Mouse (Mus musculus): Measurements from ENCODE around the gene Glt8d1. TPM values are rescaled to one million over a fixed set of nuclear protein-coding genes. Genes with fewer than 3 reads are reported as not detected.

Gene Glt8d1
- total RNA-seq (2021), result 10 to 100 TPM; 11.5 to 13.7 TPM
- long read RNA-seq, experiment 1, partial matches to known transcripts, result 0 of 13 reads
- long read RNA-seq, experiment 1, other reads (novel, unspliced or antisense), result 10 of 13 reads
- long read RNA-seq, experiment 2, transcript Glt8d1-201 (10 exons, 2,018 nt), result major isoform, 12 of 24 reads
- long read RNA-seq, experiment 2, partial matches to known transcripts, result 0 of 24 reads
- long read RNA-seq, experiment 2, other reads (novel, unspliced or antisense), result 9 of 24 reads

DNA sequence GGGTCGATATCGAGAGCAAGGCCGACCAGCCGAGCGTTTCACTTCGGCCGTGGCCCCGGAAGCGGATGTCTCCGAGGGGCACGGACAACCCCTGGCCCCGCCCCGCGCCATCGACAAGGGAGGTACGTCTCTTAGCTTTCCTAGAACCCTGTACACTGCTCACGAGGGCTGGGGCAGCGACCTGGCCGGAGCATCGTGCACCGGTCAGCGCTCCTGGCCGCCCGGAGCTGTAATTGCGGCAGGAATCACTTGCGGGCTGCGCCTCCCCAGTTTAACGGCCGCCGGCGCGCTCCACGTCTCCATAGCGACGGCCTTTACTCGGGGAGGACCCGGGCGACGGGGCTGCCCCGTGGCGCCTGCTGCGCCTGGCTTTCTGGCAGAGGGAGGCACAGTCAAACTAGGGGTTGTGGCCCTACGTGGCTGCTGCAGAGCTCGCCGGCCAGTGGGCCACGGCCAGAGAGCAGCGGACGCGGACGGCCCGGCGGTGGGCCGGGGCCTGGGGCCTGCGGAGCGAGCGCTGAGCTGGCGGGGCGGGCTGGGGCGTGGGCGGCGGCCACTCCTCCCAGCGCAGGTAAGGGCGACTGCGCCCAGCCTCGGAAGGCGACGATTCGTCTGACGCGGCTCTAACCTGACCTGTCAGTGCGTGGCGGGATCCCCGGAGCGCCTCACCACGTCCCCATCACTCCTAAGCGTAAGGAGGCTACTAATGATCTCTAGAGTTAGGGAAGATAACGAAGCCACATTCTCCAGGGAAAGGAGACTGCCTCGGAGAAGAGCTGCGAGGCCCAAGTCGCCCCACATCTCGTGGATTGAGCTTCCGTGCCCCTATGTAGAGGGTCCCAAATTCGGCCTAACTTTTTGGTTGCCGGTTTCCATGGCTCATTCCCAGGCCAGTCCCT, at the start of gene Glt8d1, which contains the start of gene Spcs1:
Gene Glt8d1 (plus strand): TSS at position 94 of the 899 bp plus-strand sequence.
Gene Spcs1 (minus strand): TSS at position 366 of the 899 bp plus-strand sequence.
- peak; percentile 85 for DNase-seq

DNA sequence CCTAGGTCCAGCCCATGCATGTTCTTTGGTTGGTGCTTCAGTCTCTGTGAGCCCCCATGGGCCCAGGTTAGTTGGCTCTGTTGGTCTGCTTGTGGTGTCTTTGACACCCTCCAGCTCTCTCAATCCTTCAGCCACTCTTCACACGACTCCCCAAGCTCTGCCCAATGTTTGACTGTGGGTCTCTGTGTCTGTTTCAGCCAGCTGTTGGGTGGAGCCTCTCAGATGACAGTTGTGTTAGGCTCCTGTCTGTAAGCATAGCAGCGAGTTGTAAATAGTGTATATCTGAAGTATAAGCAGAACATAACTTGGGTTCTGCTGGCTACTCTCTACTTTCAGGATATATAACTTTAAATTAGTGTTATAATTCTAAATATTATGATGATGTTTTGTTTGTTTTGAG, 42.7 kb upstream of the Glt8d1 start:
- no peak for DNase-seq

DNA sequence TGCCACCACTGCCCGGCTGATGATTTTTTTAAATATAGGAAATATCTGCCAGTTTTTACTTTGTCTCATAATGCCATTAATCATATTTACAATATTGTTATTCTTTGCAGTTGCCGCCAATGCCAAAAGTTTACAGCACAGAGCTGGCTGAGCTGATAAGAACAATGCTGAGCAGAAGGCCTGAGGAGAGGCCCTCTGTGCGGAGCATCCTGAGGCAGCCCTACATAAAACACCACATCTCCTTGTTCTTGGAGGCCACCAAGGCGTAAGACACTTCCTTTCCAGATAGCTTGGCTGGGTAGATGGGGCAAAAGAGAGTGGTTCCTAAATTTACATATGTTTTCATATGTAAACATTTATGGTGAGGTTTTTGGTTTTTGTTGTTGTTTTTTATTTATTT, 42.2 kb upstream of the Glt8d1 start:
- no peak for DNase-seq

DNA sequence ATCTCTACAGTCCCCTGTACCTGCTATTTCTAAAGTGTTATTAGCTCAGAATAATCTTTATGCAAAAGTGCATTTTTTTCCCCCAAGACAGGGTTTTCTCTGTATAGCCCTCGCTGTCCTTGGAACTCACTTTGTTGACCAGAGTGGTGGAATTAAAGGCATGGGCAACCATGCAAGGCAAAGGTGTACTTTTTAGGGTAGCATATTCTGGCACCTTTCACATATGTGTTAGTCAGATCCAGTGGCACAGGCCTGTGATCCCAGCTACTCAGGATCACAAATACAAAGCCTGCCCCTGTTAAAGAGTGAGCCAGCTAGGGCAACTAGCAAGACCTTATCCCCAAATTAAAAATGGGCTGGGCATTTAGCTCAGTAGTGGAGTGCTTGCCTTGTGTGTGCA, 40.8 kb upstream of the Glt8d1 start:
- DNase-seq, result no peak

DNA sequence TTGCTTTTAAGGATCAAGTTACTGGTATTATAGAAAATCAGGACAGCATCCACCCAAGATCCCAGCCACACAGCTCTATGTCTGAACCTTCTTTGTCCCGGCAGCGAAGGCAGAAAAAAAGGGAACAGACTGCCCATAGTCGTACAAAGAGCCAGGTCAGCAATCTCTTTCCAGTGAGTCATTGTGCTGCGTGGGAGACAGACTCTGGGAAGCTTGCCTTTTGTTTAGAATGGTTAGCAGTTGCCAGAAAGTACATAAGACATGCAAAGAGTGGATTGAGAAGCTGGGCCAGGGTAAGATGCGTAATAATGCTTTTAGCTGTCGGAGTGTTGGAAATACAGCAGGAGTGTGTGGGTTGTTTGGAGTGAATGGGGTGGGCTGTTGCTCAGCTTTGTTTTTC, 27.0 kb upstream of the Glt8d1 start:
- DNase-seq, result peak; percentile 22

DNA sequence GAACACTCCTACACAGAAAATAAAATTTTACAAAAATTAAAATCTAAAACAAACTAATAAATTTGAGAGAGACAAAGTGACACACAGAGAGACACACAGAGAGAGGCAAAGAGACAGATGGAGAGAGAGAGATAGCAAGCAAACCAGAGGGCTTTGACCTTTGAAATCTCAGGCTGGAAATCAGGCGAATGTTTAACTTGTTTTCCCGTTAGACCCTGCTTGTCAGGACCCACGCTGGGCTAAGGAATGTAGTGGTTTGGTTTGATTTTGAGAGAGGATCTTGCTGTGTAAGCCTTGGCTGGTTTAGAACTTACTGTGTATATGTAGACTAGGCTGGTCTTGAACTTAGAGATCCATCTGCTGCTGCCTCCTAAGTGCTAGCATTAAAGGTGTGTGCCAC, 25.0 kb upstream of the Glt8d1 start:
- DNase-seq, result no peak

DNA sequence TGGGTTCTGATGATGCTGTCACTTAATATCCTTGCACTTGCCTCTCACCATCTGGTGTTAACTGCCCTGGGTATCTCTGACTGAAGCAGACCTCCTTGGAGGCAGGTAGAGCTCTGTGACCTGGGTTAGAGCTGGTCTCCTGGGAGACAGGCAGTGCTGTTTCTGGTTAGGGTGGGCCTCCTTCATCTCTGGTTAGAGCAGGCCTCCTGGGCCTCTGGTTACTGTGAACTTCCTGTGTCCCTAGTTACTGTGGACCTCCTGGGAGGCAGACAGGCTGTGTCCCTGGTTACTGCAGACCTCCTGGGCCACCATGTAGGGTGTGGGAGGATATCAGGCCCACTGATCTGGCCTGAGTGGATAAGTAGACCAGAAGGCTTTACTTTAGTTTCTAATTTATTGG, 4.8 kb upstream of the Glt8d1 start:
- no peak for DNase-seq

DNA sequence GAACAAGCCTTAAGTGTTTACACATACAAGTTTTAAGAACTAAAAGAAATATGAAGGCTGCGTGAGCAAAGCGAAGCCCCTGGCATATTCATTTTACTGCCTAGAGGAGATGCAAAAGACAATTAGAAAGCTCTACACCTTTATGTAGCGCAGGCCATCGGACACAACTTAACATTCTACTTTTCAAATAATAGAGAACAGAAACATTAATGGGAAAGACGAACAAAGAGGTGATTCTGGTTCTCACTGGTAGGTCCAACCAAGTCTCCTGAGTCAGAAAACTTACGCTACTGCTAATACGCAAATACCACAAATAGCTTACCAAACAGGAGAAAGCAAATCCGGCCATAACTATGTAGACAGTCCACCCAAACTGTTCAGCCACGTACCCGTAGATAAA, 844 bp upstream of the Glt8d1 start:
- DNase-seq, result no peak

DNA sequence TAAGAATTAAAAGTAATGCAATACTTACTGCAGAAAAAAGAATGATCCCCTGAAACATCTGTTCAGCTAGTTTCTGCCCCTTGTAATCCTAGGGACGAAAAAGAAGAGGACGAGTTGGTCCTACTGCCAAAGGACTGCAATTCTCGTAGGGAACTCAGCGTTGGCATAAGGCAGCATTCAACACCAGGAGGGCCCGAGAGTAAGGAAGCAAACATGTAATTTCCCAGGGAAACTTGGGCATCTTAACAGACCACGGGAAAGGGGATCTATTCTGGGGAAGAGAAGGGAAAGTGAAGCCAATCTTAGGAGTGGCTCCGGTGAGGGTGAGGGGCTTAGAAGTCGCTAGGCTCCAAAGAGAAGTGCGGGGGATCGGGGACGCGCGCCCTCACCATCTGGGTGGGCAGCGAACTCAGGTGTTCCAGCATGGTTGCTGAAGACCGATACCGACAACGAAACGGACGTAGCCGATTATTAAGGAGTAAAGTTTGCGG, 339 bp upstream of the Glt8d1 start:
- DNase-seq, result no peak

DNA sequence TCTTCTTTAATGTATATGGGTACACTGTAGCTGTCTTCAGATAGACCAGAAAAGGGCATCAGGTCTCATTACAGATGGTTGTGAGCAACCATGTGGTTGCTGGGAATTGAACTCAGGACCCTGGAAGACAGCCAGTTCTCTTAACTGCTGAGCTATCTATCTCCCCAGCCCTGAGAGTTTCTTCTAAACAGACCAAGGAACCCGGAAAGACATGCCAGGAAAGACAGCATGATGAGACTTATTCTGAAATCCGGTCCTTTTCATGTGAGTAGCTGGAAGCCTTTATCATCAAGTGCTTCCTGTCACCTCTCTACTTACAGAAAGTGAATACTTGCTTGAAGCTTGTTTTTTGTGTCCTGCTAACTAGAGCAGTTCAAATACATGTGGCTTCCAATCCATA, 3.3 kb downstream of the Glt8d1 start:
- DNase-seq, result no peak

DNA sequence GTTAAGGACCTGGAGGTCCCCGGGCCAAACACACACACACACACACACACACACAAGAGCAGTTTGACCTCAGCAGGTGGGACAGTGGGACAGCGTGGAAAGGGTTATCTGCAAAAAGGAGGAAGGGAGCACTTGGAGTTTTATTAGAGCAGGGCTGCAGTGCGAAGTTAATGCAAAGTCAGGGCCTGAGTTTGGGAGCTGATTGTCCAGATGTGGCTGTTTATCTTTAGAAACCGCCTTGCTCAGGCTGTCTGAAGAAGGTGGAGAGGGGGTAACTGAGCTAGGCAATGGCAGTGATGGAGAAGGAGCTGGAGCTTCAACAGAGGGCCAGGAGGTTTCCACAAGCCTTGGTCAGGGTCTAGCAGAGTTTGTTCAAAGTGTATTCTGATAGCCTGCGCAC, 5.6 kb downstream of the Glt8d1 start:
- no peak for DNase-seq

DNA sequence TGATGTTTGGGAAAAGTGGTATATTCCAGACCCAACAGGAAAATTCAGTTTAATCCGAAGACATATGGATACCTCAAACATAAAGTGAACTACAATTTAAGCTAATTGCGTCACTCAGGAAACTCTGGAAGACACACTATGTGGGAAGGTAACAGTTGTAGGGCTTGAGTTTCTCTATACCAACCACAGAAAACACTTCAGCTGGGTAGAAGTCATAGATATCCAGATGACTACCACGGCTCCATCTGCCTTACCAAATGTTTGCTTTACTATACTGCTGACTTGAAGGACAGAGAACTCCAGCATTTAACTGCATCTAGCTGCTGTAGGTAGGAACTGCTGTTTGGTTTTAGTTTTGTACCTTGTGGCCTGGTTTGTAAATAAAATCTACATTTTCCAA, 10.4 kb downstream of the Glt8d1 start:
- DNase-seq, result no peak

DNA sequence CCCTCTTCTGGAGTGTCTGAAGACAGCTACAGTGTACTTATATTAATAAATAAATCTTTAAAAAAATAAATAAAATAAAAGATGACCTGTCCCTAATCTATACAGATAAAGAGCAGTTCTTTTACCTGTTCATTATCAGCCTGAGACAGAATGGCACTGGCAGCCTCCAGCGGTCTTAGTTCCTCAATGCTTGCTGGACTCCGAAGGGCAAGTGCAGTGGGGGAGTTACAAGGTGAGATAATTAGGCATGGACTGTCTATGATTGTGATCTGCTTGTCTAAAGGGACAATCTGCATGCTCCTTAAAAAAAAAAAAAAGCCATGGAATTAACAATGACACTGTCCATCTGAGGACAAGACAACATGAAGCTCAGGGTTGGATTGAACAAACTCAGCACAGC, 12.7 kb downstream of the Glt8d1 start:
- DNase-seq, result no peak

DNA sequence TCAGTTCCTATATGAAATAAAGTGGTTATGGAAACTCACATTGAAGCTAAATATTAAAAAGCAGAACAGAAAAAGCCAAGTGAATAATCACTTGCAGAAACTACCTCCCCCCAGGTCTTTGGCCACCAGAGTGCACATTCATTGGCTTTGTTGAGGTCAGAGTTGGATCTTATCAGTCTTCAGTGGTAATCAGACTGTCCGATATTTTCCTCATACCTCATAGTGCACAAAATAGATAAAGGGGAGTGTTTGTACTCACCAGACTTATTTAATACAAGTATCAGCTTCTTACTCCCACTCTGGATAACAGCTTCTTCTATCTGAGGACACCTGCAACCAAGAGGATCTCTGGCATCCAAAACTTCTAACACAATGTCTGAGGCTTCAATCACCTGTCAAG, 14.9 kb downstream of the Glt8d1 start:
- no peak for DNase-seq

DNA sequence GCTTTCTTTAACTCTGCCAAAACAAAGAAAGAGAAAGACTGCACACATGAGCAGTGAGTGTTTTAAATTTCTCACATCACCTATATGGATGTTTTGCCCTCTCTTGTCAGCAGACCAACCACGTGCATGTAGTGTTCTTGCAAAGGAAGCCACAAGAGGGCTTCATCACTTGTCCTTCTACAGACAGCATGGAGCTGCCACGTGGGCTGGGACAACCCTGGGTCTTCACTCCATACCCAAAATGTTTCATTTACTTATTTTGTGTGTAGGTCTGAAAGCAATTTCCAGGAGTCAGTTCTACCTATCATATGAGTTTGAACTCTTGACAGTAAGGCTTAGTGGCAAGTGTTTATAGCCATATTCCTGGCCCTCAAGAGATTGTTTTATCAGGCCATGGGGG, 16.7 kb downstream of the Glt8d1 start:
- DNase-seq, result no peak

DNA sequence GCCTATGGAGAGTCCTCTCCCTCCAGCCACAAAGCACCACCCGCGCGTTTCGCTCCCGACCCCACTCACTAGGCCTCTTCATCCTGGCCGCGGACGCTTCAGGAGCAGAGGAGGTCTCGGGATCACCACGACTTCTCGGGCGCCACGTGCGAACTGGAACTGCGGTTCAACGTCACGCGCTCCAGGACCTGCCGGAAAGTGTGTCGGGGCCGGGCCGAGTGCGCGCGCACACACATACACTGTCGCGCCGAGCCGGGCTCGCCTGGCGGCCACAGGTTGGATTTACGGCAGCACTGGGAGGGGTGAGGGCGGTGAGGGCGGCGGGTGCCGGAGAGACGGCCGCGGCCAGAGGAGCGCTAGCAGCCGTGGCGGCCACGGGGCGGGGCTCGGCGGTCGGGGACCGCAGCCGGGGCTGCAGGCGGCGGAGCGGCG, 17.7 kb downstream of the Glt8d1 start, which contains the start of the genes Pbrm1 and Gnl3:
Gene Pbrm1 (plus strand): TSS at position 279 of the 432 bp plus-strand sequence.
Gene Gnl3 (minus strand): TSS at position 293 of the 432 bp plus-strand sequence.
- DNase-seq, result peak; percentile 96

DNA sequence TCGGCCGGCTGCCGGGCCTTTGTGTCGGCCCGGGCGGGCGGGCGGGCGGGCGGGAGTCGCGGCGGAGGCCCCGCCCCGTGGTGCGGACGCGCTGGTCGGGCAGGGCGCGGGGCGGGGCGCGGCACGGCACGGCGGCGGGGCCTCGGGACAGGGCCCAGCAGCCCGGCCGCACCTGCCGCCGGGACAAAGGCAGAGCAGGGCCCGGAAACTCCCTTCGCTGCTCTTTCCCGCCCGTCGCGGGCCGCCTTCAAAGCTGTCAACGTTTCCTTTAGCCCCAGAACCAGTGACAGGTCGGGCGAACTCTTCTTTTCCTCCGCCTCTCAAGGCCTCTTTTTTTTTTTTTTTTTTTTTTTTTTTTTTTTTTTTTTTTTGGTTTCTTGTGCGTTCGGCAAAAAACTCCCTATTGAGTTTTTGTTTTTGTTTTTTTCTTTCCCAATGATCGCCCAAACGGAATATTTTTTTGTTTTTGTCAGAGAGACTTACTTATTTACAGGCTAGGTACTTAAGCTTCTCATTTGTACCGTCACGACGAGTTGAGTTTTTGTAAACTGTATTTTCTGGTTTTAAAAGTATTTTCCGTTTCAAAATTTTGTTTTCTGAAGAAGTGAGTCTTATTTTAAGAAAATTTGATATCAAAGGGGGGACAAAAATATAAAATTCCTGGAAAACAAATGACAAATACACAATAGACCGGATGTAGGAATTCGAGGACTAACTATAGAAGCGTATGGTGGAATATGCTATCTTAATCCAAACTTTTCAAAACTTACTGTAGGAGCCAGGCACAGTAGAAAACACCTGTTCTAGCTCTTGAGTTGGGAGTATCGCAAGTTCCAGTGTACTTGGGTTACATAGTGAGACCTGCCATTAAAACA, 18.4 kb downstream of the Glt8d1 start:
- DNase-seq, result peak; percentile 78

DNA sequence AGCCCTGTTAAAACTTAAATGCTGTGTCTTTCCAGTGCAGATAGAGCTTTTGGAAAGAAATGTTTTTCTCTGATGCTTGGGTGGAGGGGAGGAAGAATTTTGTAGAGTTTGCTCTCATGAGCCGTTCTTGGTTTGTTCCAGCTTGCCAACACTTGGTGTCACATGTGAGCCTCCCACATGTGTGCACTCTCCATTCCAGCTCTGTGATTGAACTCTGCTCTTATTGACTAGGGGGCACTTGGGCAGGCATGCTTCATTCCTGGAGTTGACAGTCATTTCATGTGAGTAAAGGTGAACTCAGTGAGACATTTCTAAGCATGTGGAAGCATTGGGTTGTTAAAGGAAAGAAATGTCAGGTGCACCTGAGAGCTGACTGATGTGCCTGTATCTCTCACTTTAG, 21.4 kb downstream of the Glt8d1 start:
- no peak for DNase-seq

DNA sequence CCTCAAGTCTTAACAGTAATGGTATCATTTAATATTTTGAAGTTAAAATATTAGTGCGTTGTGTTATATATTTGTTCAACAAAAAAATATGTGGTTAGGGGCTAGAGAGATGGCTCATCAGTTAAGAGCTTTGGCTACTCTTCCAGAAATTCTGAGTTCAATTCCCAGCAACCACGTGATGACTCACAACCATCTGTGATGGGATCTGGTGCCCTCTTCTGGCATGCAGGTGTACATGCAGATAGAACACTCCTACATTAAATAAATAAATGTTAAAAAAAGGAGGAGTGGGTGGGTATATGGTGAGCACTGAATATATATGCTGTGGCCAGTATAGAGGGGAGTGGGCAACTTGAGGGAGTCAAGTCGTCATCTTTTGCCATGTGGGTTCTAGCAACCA, 24.6 kb downstream of the Glt8d1 start:
- DNase-seq, result no peak

DNA sequence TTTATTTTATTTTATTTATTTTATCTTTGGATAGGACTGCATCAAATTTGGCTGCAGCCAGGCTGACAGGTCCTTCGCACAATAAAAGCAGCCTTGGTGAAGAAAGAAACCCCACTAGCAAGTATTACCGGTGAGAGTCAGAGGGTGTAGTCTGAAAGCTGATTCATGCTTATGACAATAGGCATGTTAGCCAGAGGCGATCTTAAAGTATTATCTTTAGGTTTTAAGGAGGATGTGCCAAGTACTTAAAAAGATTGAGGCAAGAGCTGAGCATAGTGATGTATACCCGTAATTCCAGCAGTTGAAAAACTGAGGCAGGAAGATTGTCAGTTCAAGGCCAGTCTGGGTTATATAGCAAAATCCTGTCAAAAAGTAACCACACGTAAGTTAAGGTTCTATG, 44.1 kb downstream of the Glt8d1 start:
- DNase-seq, result no peak

DNA sequence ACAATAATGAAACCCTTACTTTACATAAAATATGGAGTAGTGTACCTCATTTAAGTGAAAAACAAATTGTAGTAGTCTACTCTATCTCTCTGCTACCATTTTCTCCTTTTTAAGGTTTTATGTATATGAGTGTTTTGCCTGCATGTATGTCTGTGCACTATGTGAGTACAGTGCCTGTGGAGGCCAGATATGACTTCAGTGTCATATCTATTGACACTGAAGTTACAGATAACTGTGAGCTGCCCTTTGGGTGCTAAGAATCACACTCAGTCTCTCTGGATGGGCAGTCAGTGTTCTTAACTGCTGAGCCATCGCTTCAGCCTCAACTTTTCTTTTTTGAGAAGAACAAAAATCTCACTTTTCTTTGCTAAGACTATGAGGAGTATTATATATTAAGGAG, 44.6 kb downstream of the Glt8d1 start:
- no peak for DNase-seq
